Mouse (Mus musculus): ENCODE data around the gene Mypop.

Mypop gene

GRCm38 (mm10) chr7:18989995-18990394, 1.1 kb upstream of the Mypop start:
- ATAC-seq (ENCODE audit: low TSS enrichment) = no peak

GRCm38 (mm10) chr7:18991660-18992293, 732 bp downstream of the Mypop start:
- ATAC-seq (ENCODE audit: low TSS enrichment) = peak; percentile 5; the same call in 1 of the 2 replicates

GRCm38 (mm10) chr7:18992294-18992675, 1.2 kb downstream of the Mypop start:
- no peak for ATAC-seq (ENCODE audit: low TSS enrichment)

GRCm38 (mm10) chr7:18993036-18993435, 2.0 kb downstream of the Mypop start:
- no peak for ATAC-seq (ENCODE audit: low TSS enrichment)

GRCm38 (mm10) chr7:18998835-18999234, 7.8 kb downstream of the Mypop start:
- ATAC-seq (ENCODE audit: low TSS enrichment) = no peak

GRCm38 (mm10) chr7:19000421-19000820, 9.4 kb downstream of the Mypop start:
- no peak for ATAC-seq (ENCODE audit: low TSS enrichment)

GRCm38 (mm10) chr7:19001066-19001806, 10.2 kb downstream of the Mypop start:
- ATAC-seq (ENCODE audit: low TSS enrichment) = no peak

GRCm38 (mm10) chr7:19001807-19002085, 10.7 kb downstream of the Mypop start:
- no peak for ATAC-seq (ENCODE audit: low TSS enrichment)

- ATAC-seq (ENCODE audit: low TSS enrichment) = no peak
Measured at GRCm38 (mm10) chr7:19002115-19002514, 11.1 kb downstream of the Mypop start.

GRCm38 (mm10) chr7:19002848-19003498, 11.9 kb downstream of the Mypop start:
- ATAC-seq (ENCODE audit: low TSS enrichment) = peak; percentile 60

GRCm38 (mm10) chr7:19003902-19004630, 13.0 kb downstream of the Mypop start, which contains the start of gene Irf2bp1:
Gene Irf2bp1 (plus strand): TSS chr7:19004044.
- peak; percentile 55 for ATAC-seq (ENCODE audit: low TSS enrichment)

GRCm38 (mm10) chr7:19004631-19005079, 13.6 kb downstream of the Mypop start:
- no peak for ATAC-seq (ENCODE audit: low TSS enrichment)

GRCm38 (mm10) chr7:19005417-19006121, 14.5 kb downstream of the Mypop start:
- ATAC-seq (ENCODE audit: low TSS enrichment) = no peak

GRCm38 (mm10) chr7:19006476-19006875, 15.4 kb downstream of the Mypop start:
- no peak for ATAC-seq (ENCODE audit: low TSS enrichment)

GRCm38 (mm10) chr7:19007026-19007977, 16.3 kb downstream of the Mypop start:
- ATAC-seq (ENCODE audit: low TSS enrichment) = no peak

- ATAC-seq (ENCODE audit: low TSS enrichment) = no peak
Measured at GRCm38 (mm10) chr7:19010581-19010980, 19.5 kb downstream of the Mypop start.

- no peak for ATAC-seq (ENCODE audit: low TSS enrichment)
Measured at GRCm38 (mm10) chr7:19012025-19012621, 21.1 kb downstream of the Mypop start.

GRCm38 (mm10) chr7:19012882-19013281, 21.8 kb downstream of the Mypop start:
- no peak for ATAC-seq (ENCODE audit: low TSS enrichment)

- ATAC-seq (ENCODE audit: low TSS enrichment) = no peak
Measured at GRCm38 (mm10) chr7:19014452-19014851, 23.4 kb downstream of the Mypop start.

- no peak for ATAC-seq (ENCODE audit: low TSS enrichment)
Measured at GRCm38 (mm10) chr7:19016042-19016441, 25.0 kb downstream of the Mypop start.

All from frontal cortex, adult (tissue).